Mouse (Mus musculus): ENCODE data around the gene Ppp6r3. TPM values are rescaled to one million over a fixed set of nuclear protein-coding genes. Genes with fewer than 3 reads are reported as not detected.

Ppp6r3 gene
- polyA plus RNA-seq, 1 experiment from 2014 or later: 53.9 TPM

GRCm38 (mm10) chr19:3471218-3471617, 104.3 kb downstream of the Ppp6r3 start:
- 68% methylated on average over 2 of the region's 2 CpGs for WGBS

GRCm38 (mm10) chr19:3467574-3467973, 108.0 kb downstream of the Ppp6r3 start:
- no peak overlapping the region for H3K9ac ChIP-seq (ENCODE audit: low read depth, low read length)
- H3K4me1 ChIP-seq (replicated peaks; ENCODE audit: control insufficient read depth, insufficient read depth, low read length): no peaks in the 10 kb centered on the region
- peaks cover 73% of the 10 kb centered on the region for H3K36me3 ChIP-seq (ENCODE audit: control insufficient read depth, insufficient read depth, low read length)
- H3K27me3 ChIP-seq (replicated peaks; ENCODE audit: control insufficient read depth, insufficient read depth, low read length): no peaks in the 10 kb centered on the region
- DNase-seq (ENCODE audit: low spot score) (no peak), ATAC-seq (replicated peaks; ENCODE audit: low FRiP score) (no peak)
- H3K27ac ChIP-seq (ENCODE audit: low read depth, low read length): no peak overlapping the region
- WGBS: 94% methylated on average over 7 of the region's 7 CpGs
- H3K9me3 ChIP-seq (ENCODE audit: control insufficient read depth, low read length): no peaks in the 10 kb centered on the region
- no peak overlapping the region for H3K4me2 ChIP-seq
- no peak overlapping the region for H3K4me3 ChIP-seq (ENCODE audit: low read depth, low read length)

More at GRCm38 (mm10) chr19:3471218-3471617, 104.3 kb downstream of the Ppp6r3 start:
- peaks cover 62% of the 10 kb centered on the region for H3K36me3 ChIP-seq (ENCODE audit: control insufficient read depth, insufficient read depth, low read length)
- H3K4me2 ChIP-seq: no peak overlapping the region
- no peaks in the 10 kb centered on the region for H3K4me1 ChIP-seq (replicated peaks; ENCODE audit: control insufficient read depth, insufficient read depth, low read length)
- no peak for DNase-seq (ENCODE audit: low spot score)
- ATAC-seq (replicated peaks; ENCODE audit: low FRiP score): no peak
- H3K9ac ChIP-seq (ENCODE audit: low read depth, low read length): no peak overlapping the region
- no peaks in the 10 kb centered on the region for H3K9me3 ChIP-seq (ENCODE audit: control insufficient read depth, low read length)
- H3K27ac ChIP-seq (ENCODE audit: low read depth, low read length): no peak overlapping the region
- H3K27me3 ChIP-seq (replicated peaks; ENCODE audit: control insufficient read depth, insufficient read depth, low read length): no peaks in the 10 kb centered on the region
- no peak overlapping the region for H3K4me3 ChIP-seq (ENCODE audit: low read depth, low read length)

DNA sequence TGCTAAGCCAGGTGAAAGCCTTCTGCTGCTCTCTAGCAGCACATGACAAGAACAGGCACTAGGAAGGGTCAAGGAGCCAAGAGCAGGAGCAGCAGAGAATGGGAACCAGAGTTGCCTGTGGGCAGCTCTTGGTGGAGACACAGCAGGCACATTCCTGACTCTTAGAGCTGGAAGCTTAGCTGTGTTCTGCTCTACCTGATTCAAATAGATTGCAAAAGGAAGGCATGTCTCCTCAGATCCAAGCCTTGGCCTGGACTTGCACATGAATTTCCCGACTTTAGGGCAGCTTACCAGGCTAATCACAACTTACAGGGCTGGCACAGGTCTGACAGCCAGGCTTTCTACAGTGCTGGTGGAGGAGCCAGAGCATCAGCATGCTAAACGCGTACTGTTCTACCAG, 115.6 kb downstream of the Ppp6r3 start:
- no peak for DNase-seq (ENCODE audit: low spot score)
- Histone ChIP-seq H3K27me3 (replicated peaks; ENCODE audit: control insufficient read depth, insufficient read depth, low read length) (no peaks in the 10 kb centered on the region), H3K4me1 (replicated peaks; ENCODE audit: control insufficient read depth, insufficient read depth, low read length) (no peaks in the 10 kb centered on the region), H3K27ac (ENCODE audit: low read depth, low read length) (no peak overlapping the region), H3K4me3 (ENCODE audit: low read depth, low read length) (no peak overlapping the region), H3K36me3 (ENCODE audit: control insufficient read depth, insufficient read depth, low read length) (peaks cover 67% of the 10 kb centered on the region), H3K9ac (ENCODE audit: low read depth, low read length) (no peak overlapping the region), H3K4me2 (no peak overlapping the region), H3K9me3 (ENCODE audit: control insufficient read depth, low read length) (no peaks in the 10 kb centered on the region)
- ATAC-seq (replicated peaks; ENCODE audit: low FRiP score): no peak
- WGBS: 94% methylated on average over 3 of the region's 3 CpGs

- no peaks in the 10 kb centered on the region for H3K9me3 ChIP-seq (ENCODE audit: control insufficient read depth, low read length)
- 89% methylated on average over 6 of the region's 6 CpGs for WGBS
- no peak overlapping the region for H3K4me3 ChIP-seq (ENCODE audit: low read depth, low read length)
- H3K9ac ChIP-seq (ENCODE audit: low read depth, low read length): no peak overlapping the region
- no peaks in the 10 kb centered on the region for H3K27me3 ChIP-seq (replicated peaks; ENCODE audit: control insufficient read depth, insufficient read depth, low read length)
- ATAC-seq (replicated peaks; ENCODE audit: low FRiP score) (no peak), DNase-seq (ENCODE audit: low spot score) (no peak)
- H3K4me2 ChIP-seq: no peak overlapping the region
- H3K36me3 ChIP-seq (ENCODE audit: control insufficient read depth, insufficient read depth, low read length): peaks cover 56% of the 10 kb centered on the region
- no peak overlapping the region for H3K27ac ChIP-seq (ENCODE audit: low read depth, low read length)
- H3K4me1 ChIP-seq (replicated peaks; ENCODE audit: control insufficient read depth, insufficient read depth, low read length): no peaks in the 10 kb centered on the region
Measured at GRCm38 (mm10) chr19:3458331-3459099, 117.0 kb downstream of the Ppp6r3 start.

GRCm38 (mm10) chr19:3457700-3458099, 117.8 kb downstream of the Ppp6r3 start:
- DNase-seq (ENCODE audit: low spot score) (no peak), ATAC-seq (replicated peaks; ENCODE audit: low FRiP score) (no peak)
- no peak overlapping the region for H3K9ac ChIP-seq (ENCODE audit: low read depth, low read length)
- no peaks in the 10 kb centered on the region for H3K27me3 ChIP-seq (replicated peaks; ENCODE audit: control insufficient read depth, insufficient read depth, low read length)
- H3K9me3 ChIP-seq (ENCODE audit: control insufficient read depth, low read length): no peaks in the 10 kb centered on the region
- 97% methylated on average over 4 of the region's 4 CpGs for WGBS
- H3K4me1 ChIP-seq (replicated peaks; ENCODE audit: control insufficient read depth, insufficient read depth, low read length): no peaks in the 10 kb centered on the region
- H3K4me2 ChIP-seq: no peak overlapping the region
- H3K4me3 ChIP-seq (ENCODE audit: low read depth, low read length): no peak overlapping the region
- no peak overlapping the region for H3K27ac ChIP-seq (ENCODE audit: low read depth, low read length)
- peaks cover 54% of the 10 kb centered on the region for H3K36me3 ChIP-seq (ENCODE audit: control insufficient read depth, insufficient read depth, low read length)

DNA sequence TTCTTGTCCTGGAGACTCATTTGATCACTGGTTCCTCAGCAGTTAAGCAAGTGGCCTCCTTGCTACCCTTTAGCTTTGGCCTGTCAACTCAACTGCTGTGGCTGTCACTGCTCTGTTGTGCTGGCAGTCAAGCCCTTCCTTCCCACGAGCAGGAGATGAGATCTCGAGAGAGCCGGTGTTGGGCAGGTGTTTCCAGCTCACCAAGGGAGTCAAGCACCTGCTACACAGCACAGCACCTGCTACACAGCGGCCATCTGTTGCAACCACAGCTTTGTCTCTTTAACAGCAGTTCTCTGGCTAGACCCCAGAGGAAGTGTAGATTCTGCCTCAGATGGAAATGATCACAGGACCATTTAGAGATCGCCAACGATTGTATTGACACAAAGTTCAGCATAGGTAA, 123.9 kb downstream of the Ppp6r3 start:
- Histone ChIP-seq H3K4me1 (replicated peaks; ENCODE audit: control insufficient read depth, insufficient read depth, low read length) (no peaks in the 10 kb centered on the region), H3K4me3 (ENCODE audit: low read depth, low read length) (no peak overlapping the region), H3K27me3 (replicated peaks; ENCODE audit: control insufficient read depth, insufficient read depth, low read length) (no peaks in the 10 kb centered on the region), H3K4me2 (no peak overlapping the region), H3K36me3 (ENCODE audit: control insufficient read depth, insufficient read depth, low read length) (peaks cover 11% of the 10 kb centered on the region), H3K9ac (ENCODE audit: low read depth, low read length) (no peak overlapping the region), H3K9me3 (ENCODE audit: control insufficient read depth, low read length) (no peaks in the 10 kb centered on the region), H3K27ac (ENCODE audit: low read depth, low read length) (no peak overlapping the region)
- 54% methylated on average over 6 of the region's 6 CpGs for WGBS
- DNase-seq (ENCODE audit: low spot score) (no peak), ATAC-seq (replicated peaks; ENCODE audit: low FRiP score) (no peak)

- 31% methylated on average over 6 of the region's 6 CpGs for WGBS
- peak; percentile 46; the same call in 1 of the 2 replicates for ATAC-seq (replicated peaks; ENCODE audit: low FRiP score)
Measured at GRCm38 (mm10) chr19:3451170-3451569, 124.4 kb downstream of the Ppp6r3 start.

GRCm38 (mm10) chr19:3450714-3451113, 124.8 kb downstream of the Ppp6r3 start:
- 92% methylated on average over 3 of the region's 3 CpGs for WGBS
- DNase-seq (ENCODE audit: low spot score) (no peak), ATAC-seq (replicated peaks; ENCODE audit: low FRiP score) (no peak)
- Histone ChIP-seq H3K4me2 (no peak overlapping the region), H3K27ac (ENCODE audit: low read depth, low read length) (no peak overlapping the region), H3K36me3 (ENCODE audit: control insufficient read depth, insufficient read depth, low read length) (peaks cover 10% of the 10 kb centered on the region), H3K9ac (ENCODE audit: low read depth, low read length) (no peak overlapping the region), H3K4me3 (ENCODE audit: low read depth, low read length) (no peak overlapping the region), H3K4me1 (replicated peaks; ENCODE audit: control insufficient read depth, insufficient read depth, low read length) (no peaks in the 10 kb centered on the region), H3K27me3 (replicated peaks; ENCODE audit: control insufficient read depth, insufficient read depth, low read length) (no peaks in the 10 kb centered on the region), H3K9me3 (ENCODE audit: control insufficient read depth, low read length) (no peaks in the 10 kb centered on the region)

More at GRCm38 (mm10) chr19:3451170-3451569, 124.4 kb downstream of the Ppp6r3 start:
- no peaks in the 10 kb centered on the region for H3K4me1 ChIP-seq (replicated peaks; ENCODE audit: control insufficient read depth, insufficient read depth, low read length)
- peaks cover 10% of the 10 kb centered on the region for H3K36me3 ChIP-seq (ENCODE audit: control insufficient read depth, insufficient read depth, low read length)
- H3K9me3 ChIP-seq (ENCODE audit: control insufficient read depth, low read length): no peaks in the 10 kb centered on the region
- no peak overlapping the region for H3K27ac ChIP-seq (ENCODE audit: low read depth, low read length)
- H3K9ac ChIP-seq (ENCODE audit: low read depth, low read length): no peak overlapping the region
- H3K4me3 ChIP-seq (ENCODE audit: low read depth, low read length): no peak overlapping the region
- H3K27me3 ChIP-seq (replicated peaks; ENCODE audit: control insufficient read depth, insufficient read depth, low read length): no peaks in the 10 kb centered on the region
- H3K4me2 ChIP-seq: no peak overlapping the region
- DNase-seq (ENCODE audit: low spot score): peak; percentile 40

DNA sequence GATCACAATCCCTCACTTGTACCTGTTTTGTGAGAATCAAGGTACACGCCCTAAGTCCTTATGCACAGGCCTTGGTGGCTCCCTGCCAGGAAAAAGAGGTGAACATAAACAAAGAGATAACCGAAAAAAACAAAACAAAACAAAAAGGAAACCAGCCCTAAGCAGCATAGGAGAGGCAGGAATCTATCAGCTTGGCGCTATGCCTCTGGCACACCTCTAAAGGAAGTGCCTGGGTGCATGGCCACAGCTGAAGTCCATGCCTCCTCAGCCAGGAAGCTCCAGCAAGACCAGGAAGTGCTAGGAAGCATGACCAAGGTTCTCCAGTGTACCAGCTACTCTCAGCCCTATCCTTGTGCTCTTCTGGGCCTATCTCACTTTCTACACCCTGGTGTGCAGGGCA, 126.3 kb downstream of the Ppp6r3 start:
- Histone ChIP-seq H3K9ac (ENCODE audit: low read depth, low read length) (no peak overlapping the region), H3K4me1 (replicated peaks; ENCODE audit: control insufficient read depth, insufficient read depth, low read length) (no peaks in the 10 kb centered on the region), H3K36me3 (ENCODE audit: control insufficient read depth, insufficient read depth, low read length) (no peaks in the 10 kb centered on the region; the same call in 1 of the 2 replicates), H3K27ac (ENCODE audit: low read depth, low read length) (no peak overlapping the region), H3K27me3 (replicated peaks; ENCODE audit: control insufficient read depth, insufficient read depth, low read length) (no peaks in the 10 kb centered on the region), H3K4me2 (no peak overlapping the region), H3K9me3 (ENCODE audit: control insufficient read depth, low read length) (no peaks in the 10 kb centered on the region), H3K4me3 (ENCODE audit: low read depth, low read length) (no peak overlapping the region)
- ATAC-seq (replicated peaks; ENCODE audit: low FRiP score) (no peak), DNase-seq (ENCODE audit: low spot score) (no peak)
- WGBS: 76% methylated on average over 3 of the region's 3 CpGs

All from liver, embryonic 11.5 days (tissue).